24 mouse cellular contexts compared by ENCODE assay signal in genomic region chr1:191914647-191915046, GRCm38 (mm10).
"Had no signal": no experiment of that assay in that cellular context is flagged by ENCODE, and none has a peak within 500 bp of the region (broad histone marks: within the 10 kb centered on the region; RNA-seq: fewer than 3 reads in every experiment).

No protein-coding gene starts in this region.

- H3K4me3 ChIP-seq: heart, embryonic 13.5 days; heart, embryonic 15.5 days; hindbrain, embryonic 13.5 days; hindbrain, embryonic 15.5 days; layer of hippocampus, adult 2 months; left cerebral cortex, adult 2 months; limb, embryonic 10.5 days; limb, embryonic 12.5 days; liver, embryonic 13.5 days had no signal

- H3K27ac ChIP-seq: heart, embryonic 13.5 days; heart, embryonic 15.5 days; hindbrain, embryonic 13.5 days; hindbrain, embryonic 15.5 days; hindbrain, postnatal 0 days; layer of hippocampus, adult 2 months; left cerebral cortex, adult 2 months; limb, embryonic 10.5 days; limb, embryonic 12.5 days; liver, embryonic 13.5 days had no signal

- H3K9me3 ChIP-seq: heart, embryonic 13.5 days; heart, embryonic 15.5 days; hindbrain, embryonic 13.5 days; hindbrain, embryonic 15.5 days; limb, embryonic 10.5 days; limb, embryonic 12.5 days; liver, embryonic 13.5 days had no signal

- H3K4me2 ChIP-seq: heart, embryonic 11.5 days; heart, embryonic 13.5 days; heart, embryonic 15.5 days; hindbrain, embryonic 13.5 days; hindbrain, embryonic 15.5 days; limb, embryonic 12.5 days; liver, embryonic 11.5 days; liver, embryonic 13.5 days had no signal

- ATAC-seq: forebrain, postnatal 0 days; hindbrain, postnatal 0 days had no signal

- H3K27me3 ChIP-seq: heart, embryonic 13.5 days; heart, embryonic 15.5 days; hindbrain, embryonic 13.5 days; hindbrain, embryonic 15.5 days; limb, embryonic 12.5 days; liver, embryonic 13.5 days had no signal

- DNase-seq: forebrain, postnatal 0 days; gastrocnemius, postnatal 14 days; gastrocnemius, postnatal 36 days; heart, adult 18-20 months; heart, postnatal 14 days; heart, postnatal 36 days; kidney, adult 18-20 months; kidney, adult 8-10 months; kidney, postnatal 10 days; kidney, postnatal 25 days; kidney, postnatal 4 days; liver; liver, embryonic 13.5 days had no signal

- H3K9ac ChIP-seq: forebrain, postnatal 0 days; heart, embryonic 13.5 days; heart, embryonic 15.5 days; hindbrain, embryonic 13.5 days; hindbrain, embryonic 15.5 days; limb, embryonic 12.5 days; liver, embryonic 13.5 days had no signal
